Mouse (Mus musculus): Measurements from ENCODE around the gene Rnf26. TPM values are rescaled to one million over a fixed set of nuclear protein-coding genes. Genes with fewer than 3 reads are reported as not detected.

The Rnf26 gene
- 5.6 TPM for polyA plus RNA-seq (2014; fragmentation: Illumina TruSeq; extraction: RNeasy Lipid Tissue Mini Kit (QIAGEN cat#74804); ENCODE audit: low read depth, low replicate concordance)

DNA sequence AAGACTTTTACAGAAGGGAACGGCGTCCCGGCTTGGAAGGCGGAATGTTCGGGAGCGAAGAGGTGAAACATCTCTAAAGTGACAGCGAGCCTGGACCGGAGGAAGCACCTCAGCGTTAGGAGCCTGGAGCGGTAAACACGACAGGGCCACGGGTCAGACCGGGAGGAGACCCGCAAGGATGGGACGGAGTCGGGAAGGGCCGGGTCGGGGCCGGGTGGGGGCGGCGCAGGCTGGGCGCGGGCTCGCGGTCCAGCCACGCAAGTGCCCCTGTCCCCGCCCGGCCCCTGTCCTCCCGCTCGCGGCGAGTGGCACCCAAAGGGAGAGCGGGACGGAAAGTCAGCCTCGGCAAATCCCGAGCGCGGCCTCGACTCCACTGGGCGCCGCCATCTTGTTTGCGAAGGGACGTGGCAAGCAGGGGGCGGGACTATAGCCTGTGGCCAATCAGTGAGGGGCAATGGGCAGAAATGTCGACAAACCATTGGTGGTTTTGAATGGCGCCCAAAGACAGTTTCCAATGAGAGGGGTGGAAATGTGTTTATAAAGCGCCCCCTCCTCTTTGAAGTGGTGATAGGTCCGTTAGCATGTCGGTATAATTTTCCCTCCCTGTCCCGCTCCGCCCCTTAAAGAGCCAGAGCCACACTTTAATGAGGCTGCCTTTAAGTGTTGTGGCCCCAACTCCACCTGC is at the start of gene Rnf26, which contains the start of gene Gm49380:
Rnf26 (minus strand) TSS at position 413 of the 685 bp plus-strand sequence.
Gm49380 (minus strand) TSS at position 396 of the 685 bp plus-strand sequence.

DNA sequence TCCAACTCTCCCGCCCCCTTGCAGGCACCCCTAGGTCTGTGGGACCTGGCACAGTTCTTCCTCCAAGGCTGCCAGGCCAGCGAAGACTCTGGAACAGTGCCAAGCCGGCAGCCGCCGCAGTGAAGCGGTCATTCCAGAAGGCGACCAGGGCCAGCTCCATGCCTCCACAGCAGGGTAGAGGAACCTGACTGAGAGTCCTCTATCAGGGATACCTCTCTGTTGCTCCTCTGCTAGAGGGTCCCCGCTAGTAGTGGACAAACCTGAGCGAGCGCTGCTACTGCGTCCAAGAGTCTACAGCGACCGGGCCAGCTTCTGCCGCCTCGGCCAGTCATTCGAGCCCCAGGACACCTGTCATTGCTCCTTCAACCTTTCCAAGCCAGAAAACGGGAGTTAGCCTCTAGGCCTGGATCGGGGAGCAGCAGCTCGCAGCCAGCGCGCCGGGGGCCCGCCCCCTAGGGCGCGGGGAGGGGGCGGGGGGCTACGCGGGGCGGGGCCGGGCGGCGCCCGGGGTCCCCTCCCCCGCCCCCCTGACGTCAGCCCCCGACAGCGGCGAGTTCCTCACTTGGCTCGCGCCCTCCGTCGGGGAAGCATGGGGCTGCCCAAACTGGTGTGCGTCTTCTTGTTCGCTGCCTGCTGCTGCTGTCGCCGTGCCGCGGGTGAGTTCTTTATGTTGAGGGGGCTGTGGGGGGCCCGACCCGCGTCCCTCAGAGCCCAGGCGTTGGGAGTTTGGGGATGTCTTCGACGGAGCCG is 21.0 kb upstream of the Rnf26 start, which contains the start of gene Mcam:
Mcam (plus strand) TSS at position 369 of the 750 bp plus-strand sequence.

DNA sequence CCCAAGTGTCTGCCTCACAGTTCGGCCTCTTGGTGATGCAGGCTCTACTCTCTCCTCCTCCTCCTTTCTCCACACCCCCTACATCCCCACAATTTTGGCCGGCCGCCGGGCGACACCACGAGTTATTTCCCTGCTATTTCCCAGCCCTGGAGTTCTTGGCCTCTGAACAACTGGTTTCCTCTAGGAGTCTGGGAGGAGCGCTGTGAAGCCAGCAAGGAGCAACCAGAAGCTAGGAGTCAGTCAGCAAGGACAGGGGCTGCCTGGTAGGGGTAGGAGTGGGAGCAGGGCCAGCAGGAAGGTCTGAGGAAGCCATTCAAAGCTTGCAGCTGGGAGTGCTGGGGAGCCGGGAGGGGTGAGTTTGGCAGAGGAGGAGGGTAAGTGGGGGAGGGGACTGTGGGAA is 6.2 kb downstream of the Rnf26 start, which contains the start of gene C1qtnf5:
C1qtnf5 (plus strand) TSS at position 136 of the 400 bp plus-strand sequence.

DNA sequence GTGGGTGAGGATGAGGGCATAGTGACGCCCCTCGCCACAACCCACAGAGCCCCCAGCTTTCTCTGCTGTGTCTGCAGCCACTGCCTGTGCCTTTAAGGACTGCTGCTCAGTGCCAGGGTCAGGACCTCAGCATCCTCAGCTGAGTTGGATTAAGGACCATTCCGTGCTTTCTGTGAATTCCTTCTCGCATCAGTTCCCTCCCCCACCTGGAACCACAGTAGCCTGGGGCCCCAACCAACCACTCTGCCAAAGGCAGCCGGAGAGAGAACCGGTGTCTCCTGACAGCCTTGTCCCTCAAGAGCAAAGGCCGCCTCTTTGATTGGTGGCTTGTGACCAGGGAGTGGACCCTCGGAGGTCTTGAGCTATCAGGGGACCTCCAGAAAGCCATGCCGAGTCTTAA is 11.8 kb downstream of the Rnf26 start, which contains the start of gene Mfrp:
Mfrp (plus strand) TSS at position 240 of the 400 bp plus-strand sequence.

DNA sequence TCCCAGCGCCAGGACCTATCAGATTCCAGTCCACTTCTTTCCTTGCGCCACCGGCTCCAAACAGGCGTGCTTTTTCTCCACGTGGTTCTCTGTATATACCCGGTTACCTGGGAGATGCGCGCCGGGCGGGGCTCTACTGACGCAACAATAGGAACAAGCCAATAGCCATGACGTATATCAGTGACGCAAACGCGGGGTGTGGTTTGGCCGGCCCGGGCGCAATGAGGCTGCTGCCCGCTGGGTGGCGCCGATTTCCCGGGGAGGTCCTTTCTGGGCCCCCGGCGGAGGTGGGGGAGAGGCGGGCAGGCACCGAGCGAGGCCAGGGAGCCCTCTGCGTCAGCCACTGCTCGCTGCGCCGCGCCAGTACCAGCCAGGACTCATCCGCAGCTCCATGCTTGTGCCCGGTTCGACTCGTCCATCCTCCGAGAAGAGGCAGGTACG is 46.5 kb downstream of the Rnf26 start, which contains the start of gene Usp2:
Usp2 (plus strand) TSS at position 237 of the 441 bp plus-strand sequence.

Other genes with a start within 250 kb of the Rnf26 start
- 18.9 TPM for gene Thy1, start 70.1 kb downstream of the Rnf26 start, polyA plus RNA-seq (2014; fragmentation: Illumina TruSeq; extraction: RNeasy Lipid Tissue Mini Kit (QIAGEN cat#74804); ENCODE audit: low read depth, low replicate concordance)
- 58.5 TPM for gene Usp2, start 46.5 kb downstream of the Rnf26 start, polyA plus RNA-seq (2014; fragmentation: Illumina TruSeq; extraction: RNeasy Lipid Tissue Mini Kit (QIAGEN cat#74804); ENCODE audit: low read depth, low replicate concordance)
- not detected for gene Mfrp, start 11.8 kb downstream of the Rnf26 start, polyA plus RNA-seq (2014; fragmentation: Illumina TruSeq; extraction: RNeasy Lipid Tissue Mini Kit (QIAGEN cat#74804); ENCODE audit: low read depth, low replicate concordance)
- gene C1qtnf5, start 6.3 kb downstream of the Rnf26 start, polyA plus RNA-seq (2014; fragmentation: Illumina TruSeq; extraction: RNeasy Lipid Tissue Mini Kit (QIAGEN cat#74804); ENCODE audit: low read depth, low replicate concordance): 5.8 TPM
- gene Gm49380, start within 50 bp of the Rnf26 start, polyA plus RNA-seq (2014; fragmentation: Illumina TruSeq; extraction: RNeasy Lipid Tissue Mini Kit (QIAGEN cat#74804); ENCODE audit: low read depth, low replicate concordance): 0.18 TPM
- gene Mcam, start 21.0 kb upstream of the Rnf26 start, polyA plus RNA-seq (2014; fragmentation: Illumina TruSeq; extraction: RNeasy Lipid Tissue Mini Kit (QIAGEN cat#74804); ENCODE audit: low read depth, low replicate concordance): 45.0 TPM
- 9.4 TPM for gene Cbl, start 120.5 kb upstream of the Rnf26 start, polyA plus RNA-seq (2014; fragmentation: Illumina TruSeq; extraction: RNeasy Lipid Tissue Mini Kit (QIAGEN cat#74804); ENCODE audit: low read depth, low replicate concordance)
- not detected for gene Ccdc153, start 127.2 kb upstream of the Rnf26 start, polyA plus RNA-seq (2014; fragmentation: Illumina TruSeq; extraction: RNeasy Lipid Tissue Mini Kit (QIAGEN cat#74804); ENCODE audit: low read depth, low replicate concordance)
- 2.5 TPM for gene Pdzd3, start 138.0 kb upstream of the Rnf26 start, polyA plus RNA-seq (2014; fragmentation: Illumina TruSeq; extraction: RNeasy Lipid Tissue Mini Kit (QIAGEN cat#74804); ENCODE audit: low read depth, low replicate concordance)
- 13.5 TPM for gene Nlrx1, start 155.1 kb upstream of the Rnf26 start, polyA plus RNA-seq (2014; fragmentation: Illumina TruSeq; extraction: RNeasy Lipid Tissue Mini Kit (QIAGEN cat#74804); ENCODE audit: low read depth, low replicate concordance)
- 0.47 TPM for gene Abcg4, start 175.1 kb upstream of the Rnf26 start, polyA plus RNA-seq (2014; fragmentation: Illumina TruSeq; extraction: RNeasy Lipid Tissue Mini Kit (QIAGEN cat#74804); ENCODE audit: low read depth, low replicate concordance)
- gene Hinfp, start 192.2 kb upstream of the Rnf26 start, polyA plus RNA-seq (2014; fragmentation: Illumina TruSeq; extraction: RNeasy Lipid Tissue Mini Kit (QIAGEN cat#74804); ENCODE audit: low read depth, low replicate concordance): 7.7 TPM
- 16.3 TPM for gene C2cd2l, start 206.8 kb upstream of the Rnf26 start, polyA plus RNA-seq (2014; fragmentation: Illumina TruSeq; extraction: RNeasy Lipid Tissue Mini Kit (QIAGEN cat#74804); ENCODE audit: low read depth, low replicate concordance)
- gene Dpagt1, start 212.5 kb upstream of the Rnf26 start, polyA plus RNA-seq (2014; fragmentation: Illumina TruSeq; extraction: RNeasy Lipid Tissue Mini Kit (QIAGEN cat#74804); ENCODE audit: low read depth, low replicate concordance): 17.7 TPM
- 8.9 TPM for gene H2afx, start 221.2 kb upstream of the Rnf26 start, polyA plus RNA-seq (2014; fragmentation: Illumina TruSeq; extraction: RNeasy Lipid Tissue Mini Kit (QIAGEN cat#74804); ENCODE audit: low read depth, low replicate concordance)
- gene Hmbs, start 230.7 kb upstream of the Rnf26 start, polyA plus RNA-seq (2014; fragmentation: Illumina TruSeq; extraction: RNeasy Lipid Tissue Mini Kit (QIAGEN cat#74804); ENCODE audit: low read depth, low replicate concordance): 44.7 TPM
- 19.6 TPM for gene Vps11, start 248.2 kb upstream of the Rnf26 start, polyA plus RNA-seq (2014; fragmentation: Illumina TruSeq; extraction: RNeasy Lipid Tissue Mini Kit (QIAGEN cat#74804); ENCODE audit: low read depth, low replicate concordance)